Mouse (Mus musculus) kidney, embryonic 15.5 days (tissue): ENCODE measurements around the gene Nprl3. TPM values are rescaled to one million over a fixed set of nuclear protein-coding genes. Genes with fewer than 3 reads are reported as not detected.
"Not testable (repeated sequence)": the region's sequence is repeated elsewhere in the genome, so short reads cannot be mapped to it uniquely, and the experiment has no call there.

Source experiments
- ATAC-seq: fragments of 200-750 bp; cut with Nextera tagmentation; replicated peaks from 2 replicates; pipeline ENCODE4 v1.8.0; 2017; ENCODE audit warnings: moderate TSS enrichment; ENCODE audit not compliant: low FRiP score
- H3K27ac ChIP-seq: fragments of 300-500 bp; sonication (generic); 2 replicates; pipeline ENCODE4 v1.5.1; 2015; ENCODE audit warnings: mild to moderate bottlenecking, inconsistent platforms
- H3K27me3 ChIP-seq: fragments of 300-500 bp; sonication (generic); 2 replicates; pipeline ENCODE4 v1.6.1; 2015; ENCODE audit warnings: inconsistent platforms
- H3K36me3 ChIP-seq: fragments of 300-500 bp; sonication (generic); 2 replicates; pipeline ENCODE4 v1.6.1; 2015; ENCODE audit warnings: inconsistent platforms
- H3K4me1 ChIP-seq: fragments of 300-500 bp; sonication (generic); 2 replicates; pipeline ENCODE4 v1.6.1; 2015; ENCODE audit warnings: inconsistent platforms
- H3K4me2 ChIP-seq: fragments of 300-500 bp; sonication (generic); 2 replicates; pipeline ENCODE4 v1.6.1; 2015; ENCODE audit warnings: moderate library complexity, mild to moderate bottlenecking, inconsistent platforms
- H3K4me3 ChIP-seq: fragments of 300-500 bp; sonication (generic); replicated peaks from 2 replicates; pipeline ENCODE4 v1.5.1; 2015; ENCODE audit warnings: mild to moderate bottlenecking, inconsistent platforms
- H3K9ac ChIP-seq: fragments of 300-500 bp; sonication (generic); 2 replicates; pipeline ENCODE4 v1.6.1; 2015; ENCODE audit warnings: mild to moderate bottlenecking, inconsistent platforms
- H3K9me3 ChIP-seq: fragments of 300-500 bp; sonication (generic); replicated peaks from 2 replicates; pipeline ENCODE4 v1.6.1; 2016; ENCODE audit warnings: inconsistent platforms
- WGBS: fragments of 180-500 bp; shearing (Covaris S2); methylation state at CpG from one replicate; pipeline ENCODE4 v1.1.7; 2015; ENCODE audit warnings: mixed read lengths; 5-methylcytosine and 5-hydroxymethylcytosine counted together
- polyA plus RNA-seq: library from polyadenylated mRNA; unstranded; fragments of >200 nt; fragmentation: Nextera tagmentation; extraction: Ambion mirVana; gene quantifications from 2 replicates; pipeline ENCODE4 v1.2.1, GENCODE M21; 2015

The Nprl3 gene
- polyA plus RNA-seq, 1 experiment from 2014 or later, result 43.9 TPM

DNA sequence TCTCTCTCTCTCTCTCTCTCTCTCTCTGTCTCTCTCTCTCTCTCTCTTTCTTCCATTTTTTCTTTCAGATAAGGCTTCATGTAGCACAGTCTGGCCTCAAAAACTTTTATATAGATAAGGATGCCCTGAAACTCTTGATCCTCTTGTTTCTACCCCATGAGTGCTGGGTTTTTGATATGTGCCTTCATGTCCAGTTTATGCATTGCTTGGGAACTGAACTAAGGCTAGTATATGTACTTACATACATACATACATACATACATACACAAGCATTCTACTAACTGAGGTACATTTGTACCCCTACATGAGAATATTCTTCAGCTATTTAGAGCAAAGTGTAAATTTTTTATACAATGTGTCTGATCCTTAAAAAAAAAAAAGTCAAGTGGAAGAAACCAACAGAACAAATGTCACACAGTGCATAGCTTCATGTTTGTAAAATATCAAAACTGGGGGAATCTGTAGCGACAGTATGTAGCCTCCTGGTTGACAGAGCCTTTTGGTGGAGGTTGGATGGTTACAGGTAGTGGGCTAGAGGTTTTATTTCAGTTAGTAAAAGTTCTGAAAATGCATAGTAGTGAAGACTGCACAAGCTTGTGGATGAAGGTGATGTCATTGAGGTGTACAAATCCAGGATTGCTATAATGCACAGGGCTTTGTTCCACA, 30.5 kb upstream of the Nprl3 start:
- Histone ChIP-seq H3K4me1 (no peaks in the 10 kb centered on the region), H3K4me3 (no peak overlapping the region), H3K27me3 (peaks cover 21% of the 10 kb centered on the region), H3K36me3 (no peaks in the 10 kb centered on the region), H3K4me2 (no peak overlapping the region), H3K9ac (no peak overlapping the region), H3K27ac (no peak overlapping the region), H3K9me3 (no peaks in the 10 kb centered on the region)
- WGBS, result 88% methylated on average over 1 of the region's 1 CpGs
- no peak; the same call in 1 of the 2 replicates for ATAC-seq

DNA sequence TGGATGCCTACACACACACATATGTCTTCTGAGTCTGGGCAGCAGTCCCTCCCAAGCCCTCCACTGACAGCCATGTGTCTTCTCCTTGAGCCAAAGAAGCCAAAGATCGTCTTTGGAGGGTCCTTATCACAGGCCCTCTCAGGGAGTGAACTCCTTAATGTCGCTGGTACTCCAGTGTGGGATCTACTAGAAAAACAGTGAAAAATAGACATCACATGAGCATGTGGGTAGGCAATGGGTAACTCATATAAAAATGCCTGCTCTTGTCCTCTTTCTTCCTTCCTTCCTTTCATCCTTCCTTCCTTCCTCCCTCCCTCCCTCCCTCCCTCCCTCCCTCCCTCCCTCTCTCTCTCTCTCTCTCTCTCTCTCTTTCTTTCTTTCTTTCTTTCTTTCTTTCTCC, 29.9 kb upstream of the Nprl3 start:
- H3K27me3 ChIP-seq, result peaks cover 20% of the 10 kb centered on the region
- not testable (repeated sequence) for ATAC-seq, H3K4me1 ChIP-seq, H3K36me3 ChIP-seq, H3K4me2 ChIP-seq, H3K4me3 ChIP-seq, H3K27ac ChIP-seq, H3K9ac ChIP-seq, H3K9me3 ChIP-seq
- 38% methylated on average over 2 of the region's 2 CpGs for WGBS

DNA sequence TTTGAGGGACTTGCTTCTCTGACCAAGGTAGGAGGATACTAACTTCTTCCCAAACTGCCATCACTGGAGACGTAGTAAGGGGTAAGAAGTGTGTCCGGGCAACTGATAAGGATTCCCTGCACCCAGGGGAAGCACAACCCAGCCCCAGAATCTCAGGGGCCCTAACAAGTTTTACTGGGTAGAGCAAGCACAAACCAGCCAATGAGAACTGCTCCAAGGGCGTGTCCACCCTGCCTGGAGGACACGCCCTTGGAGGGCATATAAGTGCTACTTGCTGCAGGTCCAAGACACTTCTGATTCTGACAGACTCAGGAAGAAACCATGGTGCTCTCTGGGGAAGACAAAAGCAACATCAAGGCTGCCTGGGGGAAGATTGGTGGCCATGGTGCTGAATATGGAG, 28.7 kb upstream of the Nprl3 start, which contains the start of gene Hba-a2:
Hba-a2 (plus strand) TSS at position 287 of the 400 bp plus-strand sequence.
- H3K9me3 ChIP-seq, H3K27ac ChIP-seq, H3K4me1 ChIP-seq, H3K36me3 ChIP-seq, H3K4me2 ChIP-seq, H3K27me3 ChIP-seq, H3K9ac ChIP-seq, H3K4me3 ChIP-seq: not testable (repeated sequence)
- WGBS, result no CpG with 5 or more reads among the region's 4 CpGs
- peak; percentile 76 for ATAC-seq

DNA sequence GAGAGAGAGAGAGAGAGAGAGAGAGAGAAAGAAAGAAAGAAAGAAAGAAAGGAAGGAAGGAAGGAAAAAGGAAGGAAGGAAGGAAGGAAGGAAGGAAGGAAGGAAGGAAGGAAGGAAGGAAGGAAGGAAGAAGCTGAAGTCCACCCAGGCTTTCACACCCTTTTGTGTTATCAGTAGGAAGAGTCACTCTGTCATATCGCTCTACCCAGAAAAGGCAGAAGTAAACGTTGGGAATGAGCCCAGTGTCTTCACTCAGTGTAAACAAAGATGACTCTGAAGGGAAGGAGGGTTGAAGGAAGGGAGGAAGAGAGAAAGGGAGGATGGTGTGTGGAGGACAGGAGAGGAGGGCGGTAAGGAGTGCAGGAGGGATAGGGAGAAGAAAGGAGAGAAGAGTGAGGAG, 26.0 kb upstream of the Nprl3 start:
- not testable (repeated sequence) for H3K4me2 ChIP-seq, H3K4me3 ChIP-seq, H3K27me3 ChIP-seq, H3K4me1 ChIP-seq, H3K9ac ChIP-seq, ATAC-seq, H3K9me3 ChIP-seq, H3K27ac ChIP-seq, H3K36me3 ChIP-seq
- WGBS, result 64% methylated on average over 3 of the region's 3 CpGs

DNA sequence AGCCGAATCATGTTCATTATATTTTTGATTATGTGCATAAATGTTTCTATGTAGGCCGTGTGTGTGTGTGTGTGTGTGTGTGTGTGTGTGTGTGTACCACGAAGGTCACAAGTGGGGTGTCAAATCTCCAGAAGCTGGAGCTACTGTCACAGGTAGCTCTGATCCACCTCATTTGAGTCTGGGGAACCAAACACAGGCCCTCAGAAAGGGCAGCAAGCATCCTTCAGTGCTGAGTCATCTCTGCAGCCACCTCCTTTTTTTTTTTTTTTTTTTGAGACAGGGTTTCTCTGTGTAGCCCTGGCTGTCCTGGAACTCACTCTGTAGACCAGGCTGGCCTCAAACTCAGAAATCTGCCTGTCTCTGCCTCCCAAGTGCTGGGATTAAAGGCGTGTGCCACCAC, 25.3 kb upstream of the Nprl3 start:
- 75% methylated on average over 4 of the region's 4 CpGs for WGBS
- ATAC-seq, H3K9ac ChIP-seq, H3K9me3 ChIP-seq, H3K27ac ChIP-seq, H3K4me1 ChIP-seq, H3K4me3 ChIP-seq, H3K4me2 ChIP-seq, H3K27me3 ChIP-seq, H3K36me3 ChIP-seq: not testable (repeated sequence)

DNA sequence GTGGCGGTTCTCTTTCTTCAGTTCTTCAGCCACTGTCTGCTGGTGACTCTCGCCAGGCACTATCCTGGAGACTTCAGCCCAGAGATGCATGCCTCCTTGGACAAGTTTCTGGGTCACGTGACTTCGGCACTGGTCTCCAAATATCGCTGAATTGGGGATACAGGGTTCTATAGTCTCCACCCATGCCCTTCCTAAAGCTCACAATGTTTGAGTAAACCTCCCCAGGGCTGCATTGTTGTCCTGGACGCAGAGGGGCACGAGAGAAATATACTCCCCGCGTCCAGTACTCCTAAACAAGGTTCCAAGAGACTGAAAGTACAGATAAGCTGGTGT, 20.0 kb upstream of the Nprl3 start:
- no peak overlapping the region for H3K4me3 ChIP-seq
- no peaks in the 10 kb centered on the region for H3K9me3 ChIP-seq
- H3K9ac ChIP-seq, result no peak overlapping the region
- no peak overlapping the region for H3K27ac ChIP-seq
- no peak for ATAC-seq
- no peaks in the 10 kb centered on the region for H3K36me3 ChIP-seq
- peaks cover 11% of the 10 kb centered on the region for H3K27me3 ChIP-seq
- no peaks in the 10 kb centered on the region for H3K4me1 ChIP-seq
- peak overlapping the region; percentile 59; the same call in 1 of the 2 replicates for H3K4me2 ChIP-seq
- 70% methylated on average over 9 of the region's 9 CpGs for WGBS

DNA sequence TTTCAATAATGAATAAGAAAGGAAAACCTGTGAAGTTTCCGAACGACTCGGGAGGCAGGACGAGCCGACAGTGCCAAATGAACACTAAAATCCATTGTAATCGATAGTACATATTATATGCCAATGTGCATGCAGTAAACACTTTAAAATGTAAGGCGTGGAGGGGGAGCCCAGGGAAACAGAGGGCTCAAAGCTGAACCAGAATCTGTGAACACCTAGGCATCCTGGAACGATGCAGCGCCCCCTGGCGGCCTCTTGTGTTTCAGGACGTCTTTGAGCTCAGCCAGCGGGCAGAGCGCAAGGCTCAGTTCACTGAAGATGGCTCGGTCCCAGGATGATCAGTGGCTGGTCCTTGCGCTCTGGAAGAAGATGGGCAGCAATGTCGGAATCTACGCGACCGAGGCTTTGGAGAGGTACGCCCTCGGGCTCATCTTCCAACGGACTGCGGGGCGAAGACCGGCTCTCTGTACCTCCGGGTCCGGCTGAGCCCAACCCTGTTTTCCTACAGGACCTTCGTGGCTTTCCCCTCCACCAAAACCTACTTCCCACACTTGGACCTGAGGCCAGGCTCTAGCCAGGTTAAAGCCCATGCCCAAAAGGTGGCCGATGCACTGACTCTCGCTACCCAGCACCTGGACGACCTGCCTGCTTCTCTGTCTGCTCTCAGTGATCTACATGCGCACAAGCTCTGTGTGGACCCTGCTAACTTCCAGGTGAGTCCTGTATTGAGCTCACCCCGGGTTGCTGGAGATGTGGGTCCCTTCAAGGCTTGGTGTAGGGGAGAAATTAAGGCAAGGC, 19.4 kb upstream of the Nprl3 start, which contains the start of gene Hbq1b:
Hbq1b (plus strand) TSS at position 271 of the 798 bp plus-strand sequence.
- Histone ChIP-seq H3K4me2 (peak within 1 kb of the TSS; percentile 59), H3K27me3 (peaks cover 11% of the 10 kb centered on the region), H3K4me3 (peak within 1 kb of the TSS; percentile 29)
- not testable (repeated sequence) for H3K27ac ChIP-seq, H3K9ac ChIP-seq, H3K9me3 ChIP-seq, H3K36me3 ChIP-seq, H3K4me1 ChIP-seq
- peak; percentile 59 for ATAC-seq
- WGBS, result 20% methylated on average over 33 of the region's 33 CpGs

DNA sequence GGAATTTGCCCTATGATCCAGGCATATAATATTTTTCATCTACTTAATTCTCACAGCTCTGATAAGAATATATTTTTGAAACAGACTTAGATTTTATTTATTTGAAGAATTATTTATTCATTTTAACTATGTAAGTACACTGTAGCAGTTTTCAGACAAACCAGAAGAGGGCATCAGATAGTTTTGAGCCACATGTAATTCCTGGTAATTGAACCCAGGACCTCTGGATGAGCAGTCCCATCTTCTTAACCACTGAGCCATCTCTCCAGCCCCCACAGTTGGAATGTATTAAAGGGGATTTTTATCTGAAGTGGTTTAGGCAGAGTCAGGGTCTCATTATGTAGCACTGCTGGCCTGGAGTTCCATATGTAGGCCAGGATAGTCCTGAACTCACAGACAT, 18.4 kb upstream of the Nprl3 start:
- H3K9ac ChIP-seq, H3K4me3 ChIP-seq, H3K4me2 ChIP-seq, H3K36me3 ChIP-seq, ATAC-seq, H3K4me1 ChIP-seq, H3K27ac ChIP-seq, H3K9me3 ChIP-seq: not testable (repeated sequence)
- peaks cover 11% of the 10 kb centered on the region for H3K27me3 ChIP-seq

DNA sequence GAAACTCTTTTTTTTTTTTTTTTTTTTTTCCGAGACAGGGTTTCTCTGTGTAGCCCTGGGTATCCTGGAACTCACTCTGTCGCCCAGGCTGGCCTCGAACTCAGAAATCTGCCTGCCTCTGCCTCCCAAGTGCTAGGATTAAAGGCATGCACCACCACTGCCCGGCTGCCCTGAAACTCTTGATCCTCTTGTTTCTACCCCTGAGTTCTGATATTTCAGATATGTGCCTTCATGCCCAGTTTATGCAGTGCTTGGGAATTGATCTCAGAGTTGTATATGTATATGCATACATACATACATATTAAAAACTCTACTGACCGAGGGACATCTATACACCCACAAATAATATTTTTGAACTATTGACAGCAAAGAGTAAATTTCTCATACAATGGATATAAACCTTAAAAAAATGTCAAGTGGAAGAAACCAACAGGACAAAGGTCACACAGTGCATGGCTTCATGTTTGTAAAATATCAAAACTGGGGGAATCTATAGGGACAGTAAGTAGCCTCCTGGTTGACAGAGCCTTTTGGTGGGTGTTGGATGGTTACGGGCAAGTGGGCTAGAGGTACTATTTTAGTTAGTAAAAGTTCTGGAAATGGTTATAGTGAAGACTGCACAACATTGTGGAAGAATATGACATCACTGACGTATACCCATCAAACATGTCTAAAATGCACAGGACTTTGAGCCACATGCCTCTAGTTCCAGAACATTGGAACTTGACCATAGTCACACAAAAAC, 17.7 kb upstream of the Nprl3 start:
- WGBS, result 87% methylated on average over 7 of the region's 7 CpGs
- Histone ChIP-seq H3K4me3 (no peak overlapping the region), H3K27ac (no peak overlapping the region), H3K9me3 (no peaks in the 10 kb centered on the region), H3K36me3 (no peaks in the 10 kb centered on the region), H3K4me2 (no peak overlapping the region), H3K4me1 (no peaks in the 10 kb centered on the region), H3K27me3 (peaks cover 11% of the 10 kb centered on the region), H3K9ac (no peak overlapping the region)
- peak; percentile 30; the same call in 1 of the 2 replicates for ATAC-seq

DNA sequence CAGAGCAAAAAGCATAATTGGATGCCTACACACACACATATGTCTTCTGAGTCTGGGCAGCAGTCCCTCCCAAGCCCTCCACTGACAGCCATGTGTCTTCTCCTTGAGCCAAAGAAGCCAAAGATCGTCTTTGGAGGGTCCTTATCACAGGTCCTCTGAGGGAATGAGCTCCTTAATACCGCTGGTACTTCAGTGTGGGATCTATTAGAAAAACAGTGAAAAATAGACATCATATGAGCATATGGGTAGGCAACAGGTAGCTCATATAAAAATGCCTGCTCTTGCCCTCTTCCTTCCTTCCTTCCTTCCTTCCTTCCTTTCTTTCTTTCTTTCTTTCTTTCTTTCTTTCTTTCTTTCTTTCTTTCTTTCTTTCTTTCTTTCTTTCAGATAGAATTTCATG, 17.1 kb upstream of the Nprl3 start:
- not testable (repeated sequence) for H3K4me1 ChIP-seq, H3K36me3 ChIP-seq, H3K9me3 ChIP-seq, H3K4me2 ChIP-seq, H3K27ac ChIP-seq, H3K9ac ChIP-seq, ATAC-seq, H3K4me3 ChIP-seq
- H3K27me3 ChIP-seq, result peaks cover 11% of the 10 kb centered on the region
- 57% methylated on average over 2 of the region's 2 CpGs for WGBS

DNA sequence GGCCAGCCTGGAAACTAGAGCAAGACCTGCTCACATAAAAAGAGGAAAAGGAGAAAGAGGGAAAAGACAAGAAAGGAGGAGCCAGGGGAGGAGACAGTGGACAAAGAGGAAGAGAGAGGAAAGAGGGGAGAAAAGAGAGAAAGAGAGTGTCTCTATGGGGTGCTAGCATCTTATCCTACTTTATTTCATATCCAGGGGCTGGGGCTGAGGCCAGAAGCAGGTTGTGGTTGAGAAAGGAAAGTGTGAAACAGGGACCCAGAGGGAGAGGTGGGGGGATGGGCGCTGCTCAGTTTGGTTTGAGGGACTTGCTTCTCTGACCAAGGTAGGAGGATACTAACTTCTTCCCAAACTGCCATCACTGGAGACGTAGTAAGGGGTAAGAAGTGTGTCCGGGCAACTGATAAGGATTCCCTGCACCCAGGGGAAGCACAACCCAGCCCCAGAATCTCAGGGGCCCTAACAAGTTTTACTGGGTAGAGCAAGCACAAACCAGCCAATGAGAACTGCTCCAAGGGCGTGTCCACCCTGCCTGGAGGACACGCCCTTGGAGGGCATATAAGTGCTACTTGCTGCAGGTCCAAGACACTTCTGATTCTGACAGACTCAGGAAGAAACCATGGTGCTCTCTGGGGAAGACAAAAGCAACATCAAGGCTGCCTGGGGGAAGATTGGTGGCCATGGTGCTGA, 15.7 kb upstream of the Nprl3 start, which contains the start of gene Hba-a1:
Hba-a1 (plus strand) TSS at position 421 of the 687 bp plus-strand sequence.
- not testable (repeated sequence) for H3K27ac ChIP-seq, H3K9ac ChIP-seq, H3K4me1 ChIP-seq, H3K9me3 ChIP-seq, H3K36me3 ChIP-seq, H3K4me3 ChIP-seq, H3K4me2 ChIP-seq
- peaks cover 17% of the 10 kb centered on the region for H3K27me3 ChIP-seq
- ATAC-seq, result peak; percentile 53
- 33% methylated on average over 1 of the region's 5 CpGs for WGBS
